Mouse (Mus musculus) left cerebral cortex, adult 18-20 months (tissue): ENCODE measurements at regions not wholly inside any gene's neighbourhood (a gene's known extent, or its start where the extent isn't known, plus 50 kb on each side); places are given as distances from the start of the nearest gene placed in this dataset.
A peak's percentile ranks its signal among the peaks of the same experiment; 100 is the strongest.

Experiments used
- DNase-seq, 2 experiments: peaks; one replicate each; pipeline ENCODE4 v3.0.0; 2021 to 2022; ENCODE audit warnings: low spot score in 2 of 2, mixed read lengths in 1 of 2

DNA sequence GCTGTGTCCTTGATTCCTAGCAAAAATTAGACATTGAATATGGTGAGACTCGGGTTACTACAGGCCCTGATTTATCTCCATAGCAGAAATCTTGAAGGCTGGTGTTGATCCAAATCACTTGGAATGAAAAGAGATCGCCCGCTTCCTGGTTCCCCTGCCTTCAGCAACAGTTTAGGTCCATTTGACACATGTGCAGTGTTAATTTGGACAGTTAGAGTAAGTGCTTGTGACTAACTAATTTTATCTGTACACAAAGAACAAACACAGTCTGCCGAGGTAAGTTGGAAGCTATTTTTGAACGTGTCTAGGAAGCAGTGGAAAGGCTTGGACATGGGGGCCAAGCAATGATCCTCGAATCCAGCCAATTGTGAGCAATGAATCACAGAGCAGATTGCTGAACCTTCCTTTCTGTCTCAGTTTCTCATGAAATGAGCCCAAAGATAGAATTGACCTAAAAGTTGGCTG, 105.2 kb upstream of the Arhgap5 start:
- DNase-seq: no peak

GRCm38 (mm10) chr12:52400099-52400498, 103.7 kb upstream of the Arhgap5 start:
- DNase-seq: no peak

- no peak for DNase-seq
These were observed 101.1 kb upstream of the Arhgap5 start for GRCm38 (mm10) chr12:52402711-52403110.

- DNase-seq: no peak
These were observed 97.4 kb upstream of the Arhgap5 start for GRCm38 (mm10) chr12:52406386-52406785.

- DNase-seq: no peak
These were observed 95.4 kb upstream of the Arhgap5 start for GRCm38 (mm10) chr12:52408307-52408895.

- no peak for DNase-seq
These were observed 94.6 kb upstream of the Arhgap5 start for GRCm38 (mm10) chr12:52409221-52409620.

- DNase-seq: no peak
These were observed 91.6 kb upstream of the Arhgap5 start for GRCm38 (mm10) chr12:52412172-52412571.

- no peak for DNase-seq
These were observed 90.7 kb upstream of the Arhgap5 start for GRCm38 (mm10) chr12:52413046-52413473.

DNA sequence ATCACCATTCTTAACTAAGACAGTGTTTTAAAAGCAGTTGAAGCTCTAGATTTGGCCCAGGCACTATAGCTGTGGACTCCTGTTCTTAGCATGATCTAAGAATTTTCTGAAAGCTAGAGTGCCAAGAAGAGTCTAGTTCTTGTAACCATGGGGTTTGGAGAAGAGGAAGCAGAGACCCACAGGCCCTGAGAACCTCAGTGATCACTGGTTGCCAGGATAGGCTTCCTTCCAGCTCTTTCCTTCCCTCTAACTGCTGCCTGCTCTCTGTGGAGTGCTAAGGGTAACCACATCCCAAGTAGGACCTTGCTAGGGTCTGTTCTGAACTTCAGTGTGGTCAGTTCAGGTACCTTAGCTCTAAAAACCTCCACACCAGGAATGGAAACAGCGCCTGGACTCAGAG, 81.0 kb upstream of the Arhgap5 start:
- DNase-seq: no peak

DNA sequence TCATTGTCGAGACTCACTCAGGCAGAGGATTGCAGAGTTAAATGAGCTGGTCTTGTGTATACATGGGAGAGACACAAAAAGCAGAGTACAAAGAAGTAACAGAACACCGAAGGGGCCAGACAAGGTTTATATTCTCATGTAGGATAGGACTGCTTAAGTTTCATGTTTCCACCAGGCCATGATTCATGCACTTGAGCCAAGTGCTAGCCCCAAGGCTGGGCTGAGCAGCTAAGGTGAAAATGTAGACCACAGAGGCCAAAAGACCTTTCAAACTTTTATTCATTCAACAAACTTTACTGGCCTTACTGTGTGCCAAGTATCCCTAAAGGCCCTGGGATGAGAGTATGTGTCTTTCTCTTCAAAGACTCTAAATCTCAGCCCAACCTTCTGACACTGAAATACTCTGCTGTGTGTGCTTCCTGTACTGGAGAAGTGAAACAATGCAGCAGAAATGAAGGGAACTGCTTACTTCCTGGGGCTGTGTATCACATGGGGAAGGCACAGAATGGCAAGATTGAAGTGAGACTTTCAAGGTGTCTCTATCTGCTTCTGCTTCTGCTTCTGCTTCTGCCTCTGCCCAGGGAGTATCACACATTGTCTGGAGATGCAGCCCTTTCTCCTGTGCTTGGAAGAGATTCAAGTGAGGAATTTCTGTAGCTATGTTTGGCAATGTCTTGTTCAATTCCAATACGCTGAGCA, 79.3 kb upstream of the Arhgap5 start:
- DNase-seq: no peak

DNA sequence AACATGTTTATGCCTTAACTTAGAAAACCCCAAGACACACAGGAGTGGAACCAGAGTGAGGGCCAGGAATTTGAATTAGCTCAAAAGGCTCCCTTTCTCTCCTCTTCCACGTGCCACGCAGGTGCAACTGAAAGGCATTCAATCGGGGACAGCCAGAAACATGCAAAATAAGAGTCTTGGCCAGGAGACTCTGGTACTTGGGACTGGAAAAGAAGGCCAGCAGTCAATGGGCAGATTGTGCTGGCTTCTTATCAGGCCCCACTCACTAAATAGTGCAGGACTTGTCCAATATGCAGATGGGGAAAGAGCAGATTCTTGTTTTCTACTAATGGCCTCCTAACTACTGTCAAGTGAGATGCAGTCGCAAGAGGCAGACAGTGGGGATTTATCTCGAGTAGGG, 73.8 kb upstream of the Arhgap5 start:
- DNase-seq: no peak

DNA sequence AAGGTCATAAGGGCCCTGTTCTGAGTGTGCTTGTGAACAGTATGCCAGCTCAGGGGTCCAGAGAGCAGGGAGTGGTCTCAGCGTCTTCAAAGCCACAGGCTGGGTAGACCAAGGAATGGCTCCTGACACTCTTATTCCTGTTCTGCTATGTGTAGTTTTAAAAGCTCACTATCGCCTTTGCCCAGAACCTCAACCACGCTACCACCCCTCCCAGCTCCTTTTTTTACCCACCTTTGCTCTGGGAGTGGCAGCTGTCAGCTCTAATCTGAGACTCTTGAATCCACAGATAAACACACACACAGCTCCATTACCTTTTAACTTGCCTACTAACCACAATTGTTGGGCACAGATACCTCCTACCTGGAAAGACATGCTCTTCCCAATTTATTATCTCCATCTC, 71.8 kb upstream of the Arhgap5 start:
- no peak for DNase-seq

DNA sequence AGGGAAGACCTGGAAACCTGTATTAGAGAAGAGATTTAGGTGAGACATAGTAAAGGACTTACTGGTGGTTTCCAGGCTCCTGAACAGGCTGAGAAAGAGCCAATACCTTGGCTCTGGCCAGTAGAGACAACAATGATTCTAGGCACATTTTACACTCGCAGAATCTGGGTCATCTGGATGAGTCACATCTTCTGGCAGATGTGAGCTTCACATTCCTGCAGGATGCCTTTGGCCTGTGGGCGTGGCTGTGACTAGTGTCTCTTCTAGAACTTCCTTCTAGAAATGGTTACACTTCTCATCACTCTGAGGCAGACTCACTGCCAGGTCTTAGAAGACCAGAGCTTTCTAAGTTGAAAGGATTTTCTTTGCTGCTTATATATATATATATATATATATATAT, 69.8 kb upstream of the Arhgap5 start:
- peak; percentile 26 to 28 for DNase-seq

GRCm38 (mm10) chr12:52435321-52435720, 68.5 kb upstream of the Arhgap5 start:
- no peak for DNase-seq

- no peak for DNase-seq
These were observed 68.0 kb upstream of the Arhgap5 start for GRCm38 (mm10) chr12:52435795-52436211.

DNA sequence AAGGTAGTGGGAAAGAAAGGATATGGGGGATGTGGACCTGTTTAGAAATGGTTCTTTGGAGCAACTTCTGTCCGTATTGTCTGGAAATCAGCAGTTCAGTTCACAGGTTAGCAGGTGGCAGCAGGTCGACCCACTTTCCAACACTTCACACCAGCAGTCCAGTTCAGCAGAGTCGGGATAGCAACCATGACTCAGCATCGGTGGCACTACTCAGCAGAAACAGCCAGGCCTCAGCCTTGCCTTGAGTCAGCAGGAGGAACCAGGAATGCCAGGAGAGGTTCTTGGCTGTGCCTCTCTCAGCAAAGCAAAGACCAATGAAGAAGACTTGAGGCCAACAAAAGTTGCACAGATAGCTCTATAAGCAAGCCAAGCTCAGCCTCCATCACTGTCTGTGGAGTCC, 66.8 kb upstream of the Arhgap5 start:
- DNase-seq: no peak

DNA sequence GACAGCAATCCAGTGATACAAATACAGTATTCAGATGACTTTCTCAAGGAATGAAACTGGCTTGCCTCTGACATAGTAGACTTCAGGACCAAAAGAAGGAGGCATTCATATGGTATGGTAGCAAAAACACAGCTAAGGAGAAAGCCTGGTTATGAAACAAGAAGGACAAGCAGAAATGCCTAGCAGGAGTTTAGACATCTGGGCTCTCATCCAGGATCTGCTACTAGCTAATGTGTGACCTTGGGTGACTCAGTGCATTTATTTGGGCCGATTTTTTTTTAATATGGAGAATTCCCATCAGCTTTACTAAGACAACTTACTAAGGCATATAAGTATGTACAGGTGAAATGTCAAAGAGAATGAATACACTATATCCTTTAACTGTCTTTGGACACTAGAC, 64.5 kb upstream of the Arhgap5 start:
- no peak for DNase-seq

DNA sequence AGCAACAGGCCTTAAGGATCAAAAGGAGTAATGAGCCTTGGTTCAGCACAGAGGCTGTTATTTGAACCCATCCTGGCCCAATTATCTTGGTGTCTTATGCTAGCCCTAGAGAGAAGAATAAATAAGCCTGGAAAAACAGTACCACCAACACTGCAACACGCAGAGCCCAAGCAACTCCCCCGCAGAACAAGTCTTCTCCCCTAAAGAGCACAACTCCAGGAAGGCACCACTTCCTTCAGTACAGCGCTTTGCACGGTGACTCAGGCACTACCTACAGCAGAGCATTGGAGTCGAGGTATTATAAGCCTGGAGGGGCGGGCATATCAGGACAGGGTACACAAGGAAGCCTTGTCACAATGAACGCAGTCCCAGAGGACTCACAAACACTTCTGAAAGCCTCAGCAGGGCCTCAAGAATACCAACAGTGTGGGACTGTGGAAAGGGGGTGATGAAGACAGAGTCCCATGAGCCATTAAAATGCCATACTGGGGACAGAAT, 62.9 kb upstream of the Arhgap5 start:
- no peak for DNase-seq

GRCm38 (mm10) chr12:52442337-52442736, 61.4 kb upstream of the Arhgap5 start:
- DNase-seq: no peak

DNA sequence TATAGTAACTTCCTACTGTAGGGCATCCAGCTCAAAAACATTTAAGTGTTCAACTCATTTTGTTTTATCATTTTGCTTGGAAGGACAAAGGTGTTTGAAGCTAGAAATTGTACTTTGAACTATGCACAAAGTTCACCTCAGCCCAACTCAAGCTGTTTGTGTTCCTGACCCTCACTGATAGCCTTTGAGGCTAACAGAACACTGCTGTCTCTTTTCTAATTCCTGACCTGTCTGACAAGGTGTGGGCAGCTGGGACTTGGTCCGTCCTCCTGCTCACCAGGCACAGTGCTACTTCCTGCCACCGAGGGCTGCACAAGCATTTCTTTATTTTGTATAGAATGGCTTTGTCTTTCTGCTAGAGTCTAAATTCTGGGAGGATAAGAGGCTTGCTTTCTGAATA, 58.0 kb upstream of the Arhgap5 start:
- DNase-seq: no peak

DNA sequence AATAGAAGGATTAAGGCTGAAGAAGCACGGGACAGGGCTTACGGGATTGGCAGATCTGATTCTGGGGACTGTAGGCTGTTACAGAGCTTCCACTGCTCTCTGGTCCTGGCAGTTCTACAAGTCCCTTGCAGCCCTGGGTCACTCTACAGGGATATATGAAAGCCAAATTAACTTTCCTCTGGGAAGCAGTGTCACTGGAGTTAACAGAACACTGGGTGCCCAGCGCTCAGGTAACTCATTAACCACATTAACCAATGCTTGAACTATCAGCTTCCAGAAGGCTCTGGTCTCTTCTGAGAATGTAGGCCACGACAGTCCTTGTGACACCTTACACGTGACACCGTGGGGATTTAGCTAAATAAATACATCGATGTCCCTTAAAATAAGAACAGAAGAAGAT, 57.3 kb upstream of the Arhgap5 start:
- DNase-seq: no peak

DNA sequence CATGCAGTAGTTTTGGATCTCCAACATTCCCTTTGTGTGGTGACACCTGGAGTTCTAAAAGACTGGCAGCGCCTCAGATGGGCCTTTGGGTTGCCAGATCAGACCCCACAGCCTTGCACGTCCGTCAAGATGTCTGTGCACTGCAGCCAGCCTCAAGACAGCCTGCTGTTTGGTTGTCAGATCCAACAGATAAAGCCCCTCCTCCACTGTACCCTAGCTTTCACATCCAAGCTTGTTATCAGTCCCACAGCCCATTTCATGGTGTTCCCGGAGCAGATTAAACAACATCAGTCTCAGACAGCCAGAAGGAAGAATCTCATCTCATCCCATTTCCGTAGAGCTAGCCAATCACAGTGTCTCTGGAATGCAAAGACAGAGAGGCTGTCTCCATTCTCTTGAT, 56.3 kb upstream of the Arhgap5 start:
- no peak for DNase-seq

GRCm38 (mm10) chr12:52448218-52448617, 55.6 kb upstream of the Arhgap5 start:
- DNase-seq: no peak
